Mouse (Mus musculus): ENCODE measurements around the gene Macrod2.

- TF ChIP-seq CTCF (IDR thresholded peaks at IDR 0.05; ENCODE audit: low read depth, low read length), result no peak
- TF ChIP-seq POLR2A (IDR thresholded peaks at IDR 0.05; ENCODE audit: extremely low read depth, insufficient read depth, low read length), result no peak
These were observed 662.3 kb downstream of the Macrod2 start for GRCm38 (mm10) chr2:141057455-141057833.
